Mouse (Mus musculus): ENCODE measurements at regions not wholly inside any gene's neighbourhood (a gene's known extent, or its start where the extent isn't known, plus 50 kb on each side); places are given as distances from the start of the nearest gene placed in this dataset.

DNA sequence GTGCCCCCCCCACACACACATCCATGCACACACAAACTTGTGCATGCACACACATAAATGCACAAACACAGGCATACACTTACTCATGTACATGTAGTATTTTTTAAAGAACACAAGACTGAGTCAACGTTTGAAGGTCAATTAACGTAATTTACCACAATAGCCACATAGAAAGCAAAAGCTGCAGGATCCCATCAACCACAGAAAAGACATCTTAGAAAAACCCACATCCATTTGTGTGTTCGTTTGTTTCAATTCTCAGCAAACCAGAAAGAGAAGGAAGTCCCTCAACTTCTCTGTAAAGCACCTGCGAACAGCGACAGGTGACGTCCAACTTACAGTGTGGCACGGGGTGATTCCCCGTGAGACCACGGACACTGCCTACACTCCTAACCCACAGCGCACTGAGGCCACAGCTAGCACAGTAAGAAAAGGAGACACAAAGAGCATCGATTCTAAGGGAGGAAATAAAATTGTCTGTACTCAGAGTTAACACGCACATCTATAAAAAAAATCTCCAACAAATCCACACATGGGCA, 53.8 kb downstream of the Dio3 start:
- intact Hi-C loops (cut with DNase I): no loop called here
- no peak for DNase-seq

- intact Hi-C loops (cut with DNase I): no loop called here
- no peak for DNase-seq
These were observed 55.7 kb downstream of the Dio3 start for GRCm38 (mm10) chr12:110334609-110335008.

DNA sequence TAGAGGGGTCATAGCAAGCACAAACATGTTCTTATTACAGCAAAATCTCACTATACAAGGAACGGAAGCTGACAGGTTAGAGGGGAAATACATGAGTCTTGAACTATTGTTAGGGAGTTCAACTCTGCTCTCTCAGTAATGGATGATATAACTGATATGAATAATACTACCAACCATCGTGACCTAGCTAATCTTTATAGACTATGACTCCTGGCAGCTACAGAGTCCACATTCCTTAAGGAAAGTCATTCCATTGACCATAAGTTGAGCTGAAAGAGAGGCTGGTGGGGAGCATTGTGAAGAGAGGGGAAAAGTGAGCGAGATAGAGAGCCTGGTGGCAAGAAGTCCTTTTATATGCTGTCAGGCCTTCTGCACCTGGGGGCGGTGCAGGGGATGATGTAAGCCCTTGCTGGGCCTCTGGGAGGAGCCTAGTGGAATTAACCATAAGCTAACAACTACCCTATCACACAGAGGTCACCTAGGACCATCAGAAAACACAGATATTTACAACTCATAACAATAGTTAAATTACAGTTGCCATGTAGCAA, 65.5 kb downstream of the Dio3 start:
- DNase-seq: no peak
- intact Hi-C loops (cut with DNase I): no loop called here

DNA sequence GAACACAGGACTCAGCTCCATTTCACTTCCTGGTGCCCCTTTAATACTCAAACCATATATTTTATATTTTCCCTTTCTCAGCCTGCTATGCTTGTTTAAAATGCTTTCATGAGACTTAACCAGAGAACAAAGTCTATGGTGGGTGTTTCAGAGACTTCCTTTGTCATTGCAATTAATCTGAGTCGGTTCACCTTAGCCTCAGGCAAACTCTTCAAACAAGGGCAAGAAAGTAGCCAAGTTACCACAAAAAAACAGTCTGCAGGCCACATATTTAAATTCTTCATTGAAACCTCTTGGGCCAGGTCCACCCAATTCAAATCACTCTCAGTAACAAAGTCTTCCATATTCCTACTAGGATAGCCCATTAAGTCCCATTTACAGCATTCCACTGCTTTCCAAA, 70.8 kb downstream of the Dio3 start:
- DNase-seq: no peak
- intact Hi-C loops (cut with DNase I): no loop called here

GRCm38 (mm10) chr12:110355851-110356250, 77.0 kb downstream of the Dio3 start:
- intact Hi-C loops (cut with DNase I): no loop called here
- DNase-seq: no peak

- intact Hi-C loops (cut with DNase I): no loop called here
- DNase-seq: no peak
These were observed 79.8 kb upstream of the Ppp2r5c start for GRCm38 (mm10) chr12:110367102-110367501.

DNA sequence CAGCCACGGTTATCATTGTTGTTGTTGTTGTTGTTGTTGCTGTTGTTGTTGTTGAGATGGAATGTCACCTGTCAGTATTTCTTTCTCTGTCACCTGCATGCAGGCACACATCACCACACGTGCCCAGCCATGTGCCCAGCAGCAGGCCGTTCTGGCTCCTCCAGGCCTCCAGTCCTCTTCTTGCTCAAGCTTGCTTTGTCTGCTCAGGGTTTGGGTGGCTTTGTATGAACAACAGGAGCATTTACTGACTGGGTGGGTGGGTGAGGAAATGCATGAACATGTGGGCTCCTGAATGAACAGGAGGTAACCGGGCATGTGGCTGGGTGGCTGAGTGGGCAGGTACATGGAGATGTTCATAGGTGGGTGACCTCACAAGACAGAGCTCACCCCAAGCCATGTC, 79.1 kb upstream of the Ppp2r5c start:
- intact Hi-C loops (cut with DNase I): no loop called here

DNA sequence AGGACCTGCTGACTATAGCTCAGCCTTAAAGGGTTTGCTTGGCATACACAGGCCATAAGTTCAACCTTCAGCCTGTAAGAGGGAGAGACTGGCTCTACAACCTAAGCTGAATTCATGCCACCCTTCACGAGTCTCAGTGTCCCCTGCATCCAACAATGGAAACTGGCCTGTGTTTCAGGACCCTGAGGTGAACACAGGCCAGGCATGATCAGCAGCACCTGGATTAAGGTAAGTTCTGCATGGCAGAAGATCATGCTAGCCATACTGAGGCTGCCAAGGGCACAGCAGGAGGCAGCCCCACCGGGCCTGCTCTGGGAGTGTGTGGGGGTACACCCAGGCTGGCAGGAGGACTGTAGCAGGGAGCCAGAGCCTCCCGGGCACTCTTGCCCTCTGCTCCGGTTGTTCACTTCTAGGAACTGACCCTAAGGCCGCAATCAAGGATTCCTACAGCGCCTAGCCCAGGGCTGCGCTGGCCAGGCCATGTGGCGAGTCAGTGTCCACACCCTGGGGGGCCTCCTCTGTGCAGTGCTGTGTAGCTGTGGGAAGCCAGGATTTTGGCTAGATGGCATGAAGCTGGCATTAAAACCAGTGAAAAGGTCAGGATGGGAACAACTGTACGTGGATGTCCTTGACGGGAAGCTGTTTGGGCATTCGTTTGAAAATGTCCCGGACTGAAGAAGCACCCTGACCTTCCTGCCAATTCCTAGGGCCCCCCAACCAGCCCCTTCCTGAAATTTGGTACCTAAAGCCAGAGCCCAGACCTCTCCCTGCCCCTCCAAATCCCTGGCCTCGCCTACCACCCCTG, 74.8 kb upstream of the Ppp2r5c start:
- intact Hi-C loops (cut with DNase I): loop anchor here (2.0 to 10.0 kb wide), 5 partner anchors 341 to 1470 kb away; no protein-coding TSS in a partner anchor

More for the DNA sequence above, 79.1 kb upstream of the Ppp2r5c start:
- no peak for DNase-seq

GRCm38 (mm10) chr12:110372986-110373385, 73.9 kb upstream of the Ppp2r5c start:
- intact Hi-C loops (cut with DNase I): loop anchor here (2.0 to 10.0 kb wide), 5 partner anchors 342 to 1471 kb away; no protein-coding TSS in a partner anchor
- DNase-seq: no peak

More for the DNA sequence above, 74.8 kb upstream of the Ppp2r5c start:
- no peak for DNase-seq

- peak; percentile 91 to 94 for DNase-seq
- intact Hi-C loops (cut with DNase I): loop anchor here (2.0 to 10.0 kb wide), 5 partner anchors 343 to 1471 kb away; no protein-coding TSS in a partner anchor
These were observed 73.4 kb upstream of the Ppp2r5c start for GRCm38 (mm10) chr12:110373408-110374065.

GRCm38 (mm10) chr12:110375139-110375538, 71.8 kb upstream of the Ppp2r5c start:
- no peak for DNase-seq
- intact Hi-C loops (cut with DNase I): loop anchor here (10.0 kb wide), 1 partner anchor 370 kb away; no protein-coding TSS in a partner anchor

- peak in 1 of 2 experiments; percentile 41 for DNase-seq
- intact Hi-C loops (cut with DNase I): loop anchor here (10.0 kb wide), 1 partner anchor 371 kb away; no protein-coding TSS in a partner anchor
These were observed 70.7 kb upstream of the Ppp2r5c start for GRCm38 (mm10) chr12:110376062-110376837.

GRCm38 (mm10) chr12:110376838-110377150, 70.1 kb upstream of the Ppp2r5c start:
- DNase-seq: no peak
- intact Hi-C loops (cut with DNase I): loop anchor here (10.0 kb wide), 1 partner anchor 372 kb away; no protein-coding TSS in a partner anchor

DNA sequence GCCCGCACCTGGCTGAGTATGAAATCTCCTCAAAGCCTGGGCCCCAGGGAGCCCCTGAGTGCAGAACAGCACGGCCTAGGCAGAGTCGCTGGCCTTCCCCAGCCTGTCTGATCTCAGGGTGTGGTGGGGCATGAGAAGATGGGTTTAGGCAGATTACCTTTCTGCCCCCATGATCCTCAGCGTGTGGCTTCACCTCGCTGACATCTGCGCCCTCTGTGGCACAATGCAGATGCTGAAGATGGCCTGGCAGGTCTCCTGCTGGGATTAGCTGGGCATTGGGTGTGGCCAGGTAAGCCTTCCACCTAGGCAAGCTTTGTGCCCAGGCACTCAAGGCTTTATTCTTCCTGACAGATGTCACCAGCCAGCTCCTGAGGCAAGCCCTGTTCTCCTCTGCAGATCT, 69.6 kb upstream of the Ppp2r5c start:
- intact Hi-C loops (cut with DNase I): loop anchor here (10.0 kb wide), 1 partner anchor 373 kb away; no protein-coding TSS in a partner anchor
- no peak for DNase-seq

- DNase-seq: peak in 1 of 2 experiments; percentile 54
- intact Hi-C loops (cut with DNase I): loop anchor here (10.0 kb wide), 1 partner anchor 373 kb away; no protein-coding TSS in a partner anchor
These were observed 69.2 kb upstream of the Ppp2r5c start for GRCm38 (mm10) chr12:110377734-110378133.

DNA sequence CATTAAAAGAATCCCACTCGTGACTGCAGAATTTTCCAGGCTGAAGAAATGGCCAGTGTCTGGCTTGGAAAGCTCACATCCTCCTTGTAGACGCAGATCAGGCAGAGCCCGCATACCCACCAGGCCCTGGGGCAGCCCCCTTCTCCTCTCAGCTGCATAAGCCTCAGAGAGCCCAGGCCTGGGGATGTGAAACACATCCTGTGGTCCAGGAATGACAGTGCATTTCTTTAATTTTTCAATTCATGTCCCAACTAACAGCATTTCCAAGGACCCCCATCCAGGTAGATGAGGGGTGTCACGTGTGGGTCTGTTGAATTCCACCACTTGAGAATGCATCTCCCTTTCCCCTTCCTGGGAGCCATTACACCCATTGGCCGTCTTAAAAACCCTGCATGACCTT, 68.6 kb upstream of the Ppp2r5c start:
- intact Hi-C loops (cut with DNase I): loop anchor here (10.0 kb wide), 1 partner anchor 374 kb away; no protein-coding TSS in a partner anchor
- no peak for DNase-seq

DNA sequence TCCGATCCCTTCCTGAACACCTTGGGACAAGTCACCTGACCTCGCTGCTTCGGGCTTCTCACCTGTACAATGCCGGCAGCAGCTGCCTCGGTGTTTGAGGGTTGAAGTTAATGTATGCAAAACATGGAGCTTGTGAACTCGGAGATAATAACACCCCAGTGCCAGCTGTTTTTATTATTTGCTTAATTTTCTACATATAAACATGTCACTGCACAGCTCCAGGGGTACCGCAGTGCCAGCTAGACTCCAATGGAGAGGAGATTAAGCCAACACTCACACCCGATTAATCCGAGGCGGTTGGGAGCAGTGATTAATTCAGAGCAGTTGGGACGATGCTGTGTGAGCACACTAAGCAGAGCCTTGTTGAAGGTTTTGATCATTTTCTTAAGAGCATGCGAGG, 67.2 kb upstream of the Ppp2r5c start:
- intact Hi-C loops (cut with DNase I): loop anchor here (10.0 kb wide), 1 partner anchor 375 kb away; no protein-coding TSS in a partner anchor
- no peak for DNase-seq

GRCm38 (mm10) chr12:110380831-110381750, 65.8 kb upstream of the Ppp2r5c start:
- peak; percentile 33 to 44 for DNase-seq
- intact Hi-C loops (cut with DNase I): no loop called here

DNA sequence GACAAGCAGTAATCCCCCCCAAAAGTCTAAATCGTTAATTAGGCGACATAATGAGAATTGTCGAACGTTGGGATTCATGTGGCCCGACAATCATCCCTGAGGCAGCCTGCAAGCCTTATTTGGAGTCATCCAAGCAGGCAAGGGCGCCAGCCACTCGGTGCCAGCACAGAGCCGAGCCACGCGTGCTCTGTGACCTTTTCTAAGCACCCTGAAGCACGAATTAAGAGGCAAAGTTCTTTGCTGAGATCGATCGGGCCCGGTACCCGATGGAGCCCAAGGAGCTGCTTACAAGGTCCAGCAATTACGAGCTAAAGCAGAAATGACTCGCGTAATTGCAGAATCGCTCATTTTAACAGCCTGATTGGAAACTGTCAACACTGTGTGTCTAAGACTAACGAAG, 61.9 kb upstream of the Ppp2r5c start:
- intact Hi-C loops (cut with DNase I): no loop called here
- DNase-seq: no peak

All from heart, postnatal 10 days (tissue).